Mouse (Mus musculus) neural tube, embryonic 11.5 days (tissue): ENCODE measurements around the gene Sar1a. TPM values are rescaled to one million over a fixed set of nuclear protein-coding genes. Genes with fewer than 3 reads are reported as not detected.

Experiments used
- ATAC-seq: fragments of 200-750 bp; cut with Nextera tagmentation; 2 replicates; pipeline ENCODE4 v1.8.0; 2017; ENCODE audit warnings: moderate number of reproducible peaks, mild to moderate bottlenecking, moderate TSS enrichment, moderate library complexity; ENCODE audit not compliant: insufficient read depth, low FRiP score, low TSS enrichment
- DNase-seq: peaks from one replicate; pipeline ENCODE4 v3.0.0-alpha.2; 2015; ENCODE audit warnings: low spot score
- H3K27ac ChIP-seq: fragments of 300-500 bp; sonication (generic); 2 replicates; pipeline ENCODE4 v1.5.1; 2014; ENCODE audit warnings: low read depth, mild to moderate bottlenecking, low read length
- H3K27me3 ChIP-seq: fragments of 300-500 bp; sonication (generic); 2 replicates; pipeline ENCODE4 v1.6.1; 2014; ENCODE audit warnings: mild to moderate bottlenecking, low read length, mixed read lengths; ENCODE audit not compliant: control insufficient read depth, insufficient read depth
- H3K36me3 ChIP-seq: fragments of 300-500 bp; sonication (generic); 2 replicates; pipeline ENCODE4 v1.6.1; 2014; ENCODE audit warnings: mild to moderate bottlenecking, low read length, moderate library complexity, mixed read lengths; ENCODE audit not compliant: control insufficient read depth, insufficient read depth
- H3K4me1 ChIP-seq: fragments of 300-500 bp; sonication (generic); 2 replicates; pipeline ENCODE4 v1.6.1; 2014; ENCODE audit warnings: low read length, mixed read lengths; ENCODE audit not compliant: control insufficient read depth, insufficient read depth
- H3K4me2 ChIP-seq: fragments of 300-500 bp; sonication (generic); 2 replicates; pipeline ENCODE4 v1.6.1; 2014; ENCODE audit warnings: low read depth, mild to moderate bottlenecking, moderate library complexity
- H3K4me3 ChIP-seq: fragments of 300-500 bp; sonication (generic); 2 replicates; pipeline ENCODE4 v1.5.1; 2014; ENCODE audit warnings: low read depth, low read length
- H3K9ac ChIP-seq: fragments of 300-500 bp; sonication (generic); 2 replicates; pipeline ENCODE4 v1.6.1; 2014; ENCODE audit warnings: mild to moderate bottlenecking, low read length
- H3K9me3 ChIP-seq: fragments of 300-500 bp; sonication (generic); 2 replicates; pipeline ENCODE4 v1.6.1; 2016; ENCODE audit warnings: low read length; ENCODE audit not compliant: control insufficient read depth
- WGBS: fragments of 180-500 bp; shearing (Covaris S2); extraction: QIAGEN DNeasy Blood & Tissue Kit; methylation state at CpG from one replicate; pipeline ENCODE4 v1.1.7; 2014; 5-methylcytosine and 5-hydroxymethylcytosine counted together
- polyA plus RNA-seq: library from polyadenylated mRNA; unstranded; fragments of >200 nt; fragmentation: Nextera tagmentation; extraction: Ambion mirVana; gene quantifications from 2 replicates; pipeline ENCODE4 v1.2.1, GENCODE M21; 2014

Sar1a gene
- 252 and 255 TPM in 2 replicates for polyA plus RNA-seq

DNA sequence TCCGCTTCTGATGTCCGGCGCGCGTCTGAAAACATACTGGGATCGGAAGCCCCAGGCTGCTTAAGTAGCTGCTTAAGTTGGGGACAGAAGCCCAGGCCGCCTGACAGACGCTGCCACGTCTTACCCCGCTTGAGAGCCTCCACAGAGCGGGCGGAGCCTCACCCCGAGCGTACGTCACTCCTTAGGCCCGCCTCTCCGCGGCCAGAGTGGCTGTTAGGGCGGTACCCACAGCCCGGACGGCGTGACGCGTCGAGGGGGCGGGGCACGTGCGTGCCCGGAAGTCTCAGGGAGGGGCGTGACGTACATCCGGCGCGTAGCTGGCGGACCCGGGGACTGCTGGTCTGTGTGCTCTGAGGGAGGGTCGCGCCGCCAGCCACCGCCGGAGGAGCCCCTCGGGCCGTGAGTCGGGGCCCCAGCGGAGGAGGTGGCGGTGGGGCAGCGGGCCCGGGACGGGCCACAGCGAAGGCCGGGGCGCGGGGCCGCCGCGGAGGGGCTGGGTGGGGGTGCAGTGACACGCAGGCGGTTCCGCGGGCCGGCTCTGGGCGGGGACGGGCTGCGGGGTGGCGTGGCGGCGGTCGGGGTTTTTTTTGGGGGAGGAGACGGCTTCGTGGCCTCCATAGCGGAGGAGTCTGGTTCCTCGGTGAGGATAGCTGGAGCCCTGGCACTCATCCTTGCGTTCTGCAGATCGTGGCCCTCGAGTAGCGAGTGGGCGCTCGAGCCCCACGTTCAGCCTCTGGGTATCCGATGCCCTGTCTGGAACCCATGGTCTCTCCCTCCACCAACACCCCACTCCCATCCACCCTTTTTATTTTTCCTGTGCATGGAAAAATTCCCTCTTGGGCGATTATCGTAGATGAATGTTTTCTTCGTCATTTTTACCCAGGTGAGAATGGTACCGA is at the start of gene Sar1a:
Sar1a (plus strand) TSS at position 285 of the 899 bp plus-strand sequence.
- H3K4me2 ChIP-seq, result peak within 1 kb of the TSS; percentile 92
- peaks cover 4% of the 10 kb centered on the region for H3K4me1 ChIP-seq

DNA sequence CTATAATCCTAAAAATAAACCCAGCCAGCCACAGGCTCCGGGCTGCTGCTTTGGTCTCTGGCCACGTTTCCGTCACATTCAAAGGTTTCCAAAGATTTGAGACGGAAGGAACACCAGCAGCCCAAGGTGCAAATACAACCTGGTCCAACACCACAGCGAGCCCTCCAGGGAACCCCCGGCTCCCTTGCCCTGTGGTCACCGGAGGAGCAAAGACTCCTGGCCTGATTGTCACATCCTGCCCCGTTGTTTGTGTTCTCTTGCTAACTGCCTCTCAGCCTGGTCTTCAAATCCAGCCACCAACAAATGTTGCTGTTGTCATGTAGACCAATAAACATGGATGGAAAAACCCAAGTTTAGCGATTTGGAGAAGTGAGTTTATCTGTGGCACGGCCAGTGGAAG is 47.7 kb upstream of the Sar1a start:
- H3K9me3 ChIP-seq, result no peaks in the 10 kb centered on the region
- H3K4me2 ChIP-seq, result no peak overlapping the region
- H3K27ac ChIP-seq, result no peak overlapping the region
- no peaks in the 10 kb centered on the region for H3K36me3 ChIP-seq
- no peaks in the 10 kb centered on the region for H3K4me1 ChIP-seq
- DNase-seq (no peak), ATAC-seq (no peak)
- 82% methylated on average over 10 of the region's 10 CpGs for WGBS
- H3K27me3 ChIP-seq, result no peaks in the 10 kb centered on the region
- no peak overlapping the region for H3K9ac ChIP-seq
- H3K4me3 ChIP-seq, result no peak overlapping the region

More for the DNA sequence above, at the start of gene Sar1a:
- 0 out of 2 replicates have a peak within 1 kb of the TSS, but pooled peaks have one; percentile 39 for H3K27ac ChIP-seq
- no peaks in the 10 kb centered on the region for H3K9me3 ChIP-seq
- DNase-seq (peak; percentile 99), ATAC-seq (peak; percentile 100)
- WGBS, result under 1% methylated on average over 74 of the region's 84 CpGs
- no peaks in the 10 kb centered on the region for H3K36me3 ChIP-seq
- H3K27me3 ChIP-seq, result no peaks in the 10 kb centered on the region
- peak within 1 kb of the TSS; percentile 92 for H3K9ac ChIP-seq
- peak within 1 kb of the TSS; percentile 99 for H3K4me3 ChIP-seq

DNA sequence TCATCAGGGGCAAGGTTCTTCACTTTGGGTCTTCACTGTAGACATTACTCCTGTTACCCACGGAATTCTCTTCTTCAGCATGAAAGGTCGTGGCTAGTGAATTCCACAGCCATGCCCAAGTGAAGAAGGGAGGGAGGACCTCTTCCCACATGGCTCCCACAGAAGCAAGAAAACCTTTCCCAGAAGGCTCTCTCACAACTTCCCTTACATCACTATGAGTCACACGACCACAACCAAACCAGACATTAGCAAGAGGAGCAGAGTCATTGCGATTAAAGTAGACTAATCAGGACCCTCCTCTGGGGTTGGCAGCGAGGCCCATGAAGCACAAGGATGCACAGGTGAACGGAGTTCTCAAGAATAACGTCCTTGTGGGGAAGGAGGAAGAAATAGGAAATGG is 43.0 kb upstream of the Sar1a start:
- no peaks in the 10 kb centered on the region for H3K4me1 ChIP-seq
- WGBS, result 89% methylated on average over 7 of the region's 7 CpGs

DNA sequence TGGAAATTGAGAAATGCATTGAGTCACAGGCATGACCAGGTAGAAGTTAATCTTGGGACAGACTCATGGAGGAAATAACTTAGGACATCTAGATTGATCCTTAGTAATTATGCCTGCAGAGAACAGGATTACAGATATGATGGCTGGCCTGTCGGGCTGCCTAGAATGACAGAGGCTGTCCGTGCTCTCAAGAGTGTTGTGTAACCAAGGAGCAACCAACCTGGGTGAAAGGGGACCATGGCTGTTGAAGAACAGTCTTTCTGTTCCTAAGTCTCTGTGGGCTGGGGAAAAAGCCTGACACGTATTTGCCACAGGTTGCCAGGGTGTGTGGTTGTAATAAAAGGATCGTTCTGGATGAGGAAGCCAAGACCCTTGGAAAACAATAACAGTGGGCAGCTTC is 39.7 kb upstream of the Sar1a start:
- no peaks in the 10 kb centered on the region for H3K4me1 ChIP-seq
- no peak overlapping the region for H3K4me3 ChIP-seq
- no peaks in the 10 kb centered on the region for H3K36me3 ChIP-seq
- no peaks in the 10 kb centered on the region for H3K27me3 ChIP-seq
- H3K4me2 ChIP-seq, result no peak overlapping the region
- WGBS, result 73% methylated on average over 4 of the region's 4 CpGs
- H3K9ac ChIP-seq, result no peak overlapping the region
- H3K27ac ChIP-seq, result no peak overlapping the region
- H3K9me3 ChIP-seq, result no peaks in the 10 kb centered on the region
- no peak for ATAC-seq
- DNase-seq, result no peak

More for the DNA sequence above, 43.0 kb upstream of the Sar1a start:
- DNase-seq (no peak), ATAC-seq (no peak)
- Histone ChIP-seq H3K27ac (no peak overlapping the region), H3K4me3 (no peak overlapping the region), H3K9ac (no peak overlapping the region), H3K9me3 (no peaks in the 10 kb centered on the region), H3K36me3 (no peaks in the 10 kb centered on the region), H3K4me2 (no peak overlapping the region), H3K27me3 (no peaks in the 10 kb centered on the region)

DNA sequence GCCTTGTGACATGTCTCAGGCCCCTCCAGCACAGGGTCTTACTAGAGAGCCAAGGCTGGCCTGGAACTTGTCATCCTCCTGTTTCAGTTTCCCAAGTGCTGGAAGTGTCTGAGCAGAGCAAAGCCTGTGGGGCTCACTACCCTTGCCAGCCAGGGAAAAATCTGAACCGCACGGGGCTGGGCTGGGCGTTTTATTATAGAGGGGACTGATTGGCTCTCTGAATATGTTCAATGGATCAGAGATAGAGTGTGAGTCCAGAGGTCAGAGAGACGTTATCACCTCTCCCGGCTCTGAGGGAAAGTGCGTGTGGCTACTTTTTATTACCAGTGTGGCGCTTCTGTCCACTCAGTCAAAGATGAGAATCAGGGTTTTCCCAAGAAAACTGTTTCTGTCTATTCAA is 33.5 kb upstream of the Sar1a start:
- Histone ChIP-seq H3K4me3 (no peak overlapping the region), H3K4me1 (peaks cover 12% of the 10 kb centered on the region), H3K4me2 (no peak overlapping the region), H3K9ac (no peak overlapping the region), H3K36me3 (no peaks in the 10 kb centered on the region; the same call in 1 of the 2 replicates), H3K9me3 (no peaks in the 10 kb centered on the region), H3K27me3 (no peaks in the 10 kb centered on the region), H3K27ac (no peak overlapping the region)
- no peak for DNase-seq
- ATAC-seq, result no peak
- WGBS, result 72% methylated on average over 7 of the region's 7 CpGs

DNA sequence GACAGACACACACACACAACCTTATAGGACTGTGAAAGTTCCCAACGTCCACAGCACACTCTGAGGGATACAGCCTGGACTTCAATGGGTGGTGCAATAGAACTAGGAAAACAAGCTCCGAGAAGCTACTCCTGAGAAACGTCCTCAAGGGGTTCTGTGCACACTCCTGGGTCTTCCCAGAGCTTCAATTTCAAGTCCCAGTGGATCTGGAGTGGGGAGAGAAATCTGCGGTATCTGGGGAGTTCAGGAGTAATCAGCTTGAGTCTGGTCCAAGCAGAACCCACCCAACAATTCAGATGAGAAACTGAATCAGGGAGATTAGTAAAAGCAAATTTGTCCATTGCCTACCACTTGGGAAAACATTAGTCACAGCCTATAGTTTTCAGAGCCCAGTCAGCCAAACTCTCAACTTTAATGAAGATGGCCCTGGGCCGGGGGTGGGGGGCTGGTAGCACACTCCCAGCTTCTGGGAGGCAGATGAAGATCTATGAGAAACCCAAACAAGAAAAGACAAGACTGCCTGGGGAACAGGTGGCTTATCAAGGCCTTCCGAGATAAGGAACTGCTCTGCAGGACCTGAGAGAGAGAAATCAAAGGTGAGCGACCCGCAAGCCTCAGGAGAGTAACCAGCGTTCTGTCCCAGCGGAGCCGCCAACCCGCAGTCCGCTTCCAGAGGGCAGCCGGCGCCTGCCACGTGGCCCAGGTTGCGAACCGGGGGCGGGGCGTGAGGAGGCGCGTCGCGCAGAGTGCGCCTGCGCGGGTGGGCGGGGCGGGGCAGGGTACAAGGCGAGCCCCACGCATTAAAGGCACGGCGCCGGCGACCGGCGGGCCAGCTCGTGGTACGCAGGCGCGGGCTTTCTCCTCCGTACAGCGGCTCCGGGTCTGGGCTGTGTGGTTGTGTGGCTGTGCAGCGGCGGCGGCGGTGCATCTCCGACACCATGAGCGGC is 32.0 kb upstream of the Sar1a start, which contains the start of gene Ppa1:
Ppa1 (plus strand) TSS at position 763 of the 947 bp plus-strand sequence.
- H3K4me1 ChIP-seq, result peaks cover 12% of the 10 kb centered on the region
- peak within 1 kb of the TSS; percentile 88 for H3K4me2 ChIP-seq
- peak; percentile 93 for DNase-seq
- H3K36me3 ChIP-seq, result no peaks in the 10 kb centered on the region; the same call in 1 of the 2 replicates
- peak within 1 kb of the TSS; percentile 83 for H3K9ac ChIP-seq
- WGBS, result 3% methylated on average over 46 of the region's 50 CpGs
- peak; percentile 94 for ATAC-seq
- H3K27me3 ChIP-seq, result no peaks in the 10 kb centered on the region
- H3K4me3 ChIP-seq, result peak within 1 kb of the TSS; percentile 68
- H3K9me3 ChIP-seq, result no peaks in the 10 kb centered on the region
- peak within 1 kb of the TSS; percentile 28; the same call in 1 of the 2 replicates for H3K27ac ChIP-seq

DNA sequence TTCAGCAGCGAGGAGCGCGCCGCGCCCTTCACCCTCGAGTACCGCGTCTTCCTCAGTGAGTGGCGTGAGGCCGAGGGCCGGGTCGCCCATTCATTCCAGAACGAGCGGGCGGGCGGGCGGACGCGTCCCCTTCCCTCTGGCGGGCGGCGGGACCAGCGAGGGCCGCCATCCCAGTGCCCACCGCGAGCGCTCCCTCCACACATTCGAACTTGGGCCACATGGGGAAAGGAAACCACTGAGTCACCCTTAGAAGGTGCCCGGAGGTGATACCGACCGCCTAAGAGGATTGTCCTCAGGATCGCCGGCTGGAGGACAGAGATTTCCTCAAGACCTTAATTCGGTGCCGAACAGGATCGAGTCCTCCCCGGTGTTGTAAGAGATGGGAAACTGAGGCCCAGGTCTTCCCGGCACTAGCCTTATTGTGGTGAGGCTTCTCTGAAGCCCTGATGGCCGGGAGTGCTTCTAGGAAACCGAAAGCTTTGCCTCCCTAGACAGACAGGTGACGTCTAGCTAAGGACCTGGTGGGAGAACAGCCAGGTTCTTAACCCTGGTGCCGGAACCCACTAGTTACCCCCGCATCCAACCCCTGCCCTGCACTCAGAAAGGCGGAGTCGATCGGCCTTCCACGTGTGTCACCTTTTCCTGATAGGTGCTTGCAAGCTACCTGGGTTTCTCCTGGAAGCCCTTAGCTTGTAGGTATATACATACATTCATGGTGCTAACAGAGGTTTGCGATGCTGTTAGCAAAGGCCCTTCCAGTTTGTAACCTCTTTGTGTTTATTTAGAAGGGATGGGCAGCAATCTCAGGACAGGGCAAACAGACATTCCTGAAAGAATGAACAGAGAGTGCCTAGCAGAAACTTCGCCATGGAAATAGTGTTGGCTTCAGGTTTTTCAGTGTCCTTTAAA is 31.1 kb upstream of the Sar1a start:
- no peaks in the 10 kb centered on the region for H3K27me3 ChIP-seq

More for the DNA sequence above, 31.1 kb upstream of the Sar1a start:
- 1% methylated on average over 47 of the region's 49 CpGs for WGBS
- Histone ChIP-seq H3K36me3 (no peaks in the 10 kb centered on the region; the same call in none of the 2 replicates), H3K27ac (peak overlapping the region; percentile 28; the same call in 1 of the 2 replicates), H3K4me1 (peaks cover 12% of the 10 kb centered on the region), H3K9me3 (no peaks in the 10 kb centered on the region), H3K9ac (peak overlapping the region; percentile 83), H3K4me2 (peak overlapping the region; percentile 88), H3K4me3 (peak overlapping the region; percentile 68)
- DNase-seq (peak; percentile 22), ATAC-seq (no peak; the same call in 1 of the 2 replicates)
